Mouse (Mus musculus) CH12.LX (cell line): ENCODE data around the gene Htatip2. TPM values are rescaled to one million over a fixed set of nuclear protein-coding genes. Genes with fewer than 3 reads are reported as not detected.

Source experiments
- DNase-seq: peaks from one replicate; pipeline ENCODE4 v3.0.0-alpha.2; 2013; ENCODE audit errors: extremely low read depth
- H3K27ac ChIP-seq: 2 replicates; pipeline ENCODE4 v1.5.1; 2012; ENCODE audit warnings: low read depth, mild to moderate bottlenecking, control low read depth, moderate library complexity; ENCODE audit not compliant: insufficient read depth
- H3K27me3 ChIP-seq: replicated peaks from 2 replicates; pipeline ENCODE3; 2012; ENCODE audit warnings: inconsistent platforms
- H3K36me3 ChIP-seq, 2 experiments: replicated peaks in 1 of 2; 2 replicates each; pipeline versions ENCODE3 to v1.6.1; 2012; ENCODE audit warnings: inconsistent platforms in 1 of 2, low read length in 1 of 2, mild to moderate bottlenecking in 1 of 2, mixed read lengths in 1 of 2, moderate library complexity in 1 of 2; ENCODE audit not compliant: control insufficient read depth in 1 of 2, insufficient read depth in 1 of 2
- H3K4me1 ChIP-seq, 2 experiments: 2 replicates each; pipeline ENCODE4 v1.6.1; 2012; ENCODE audit warnings: inconsistent platforms in 1 of 2, moderate library complexity in 1 of 2; ENCODE audit not compliant: insufficient read depth in 2 of 2, control insufficient read depth in 1 of 2
- H3K4me2 ChIP-seq: 2 replicates; pipeline ENCODE4 v1.6.1; 2012; ENCODE audit warnings: low read depth, mild to moderate bottlenecking, control low read depth; ENCODE audit not compliant: poor library complexity, insufficient read depth, severe bottlenecking
- H3K4me3 ChIP-seq, 3 experiments: fragments of 150-350 bp in 1 of 3; sonication (generic) in 1 of 3; replicated peaks in 1 of 3; 2 replicates each; pipeline versions ENCODE3 to v1.5.1; 2011 to 2012; ENCODE audit warnings: low read depth in 2 of 3, low read length in 2 of 3, mild to moderate bottlenecking in 2 of 3, moderate library complexity in 2 of 3, control low read depth in 1 of 3, improper control_type of control experiment in 1 of 3, inconsistent platforms in 1 of 3, mixed read lengths in 1 of 3; ENCODE audit not compliant: poor library complexity in 1 of 3
- H3K79me2 ChIP-seq: replicated peaks from 2 replicates; pipeline ENCODE4 v1.6.1; 2012; ENCODE audit warnings: mild to moderate bottlenecking, moderate library complexity; ENCODE audit not compliant: control insufficient read depth, poor library complexity, insufficient read depth, severe bottlenecking; ENCODE audit errors: extremely low read depth
- H3K9ac ChIP-seq: 2 replicates; pipeline ENCODE4 v1.6.1; 2012; ENCODE audit warnings: low read depth, mild to moderate bottlenecking, control low read depth, moderate library complexity; ENCODE audit not compliant: insufficient read depth
- H3K9me3 ChIP-seq: replicated peaks from 2 replicates; pipeline ENCODE3; 2012; ENCODE audit warnings: low read length, inconsistent platforms, mixed read lengths
- BHLHE40 ChIP-seq: IDR thresholded peaks from 2 replicates; pipeline ENCODE4 v1.6.1; 2011; ENCODE audit warnings: mild to moderate bottlenecking, low read depth, low read length, improper control_type of control experiment
- CTCF ChIP-seq, 2 experiments: IDR thresholded peaks in 1 of 2; conservative IDR thresholded peaks in 1 of 2; 2 replicates each; pipeline ENCODE4 v1.5.1; 2011 to 2012; ENCODE audit warnings: low read depth in 2 of 2, low read length in 2 of 2, improper control_type of control experiment in 1 of 2, inconsistent platforms in 1 of 2, mild to moderate bottlenecking in 1 of 2, moderate library complexity in 1 of 2
- E2F4 ChIP-seq: IDR thresholded peaks from 2 replicates; pipeline ENCODE4 v1.6.1; 2011; ENCODE audit warnings: low read depth, low read length, improper control_type of control experiment; ENCODE audit not compliant: insufficient replicate concordance
- ELF1 ChIP-seq: IDR thresholded peaks from 2 replicates; pipeline ENCODE4 v1.6.1; 2014; ENCODE audit warnings: low read depth, mild to moderate bottlenecking, inconsistent platforms, low read length, improper control_type of control experiment
- GABPA ChIP-seq: IDR thresholded peaks from 2 replicates; pipeline ENCODE4 v1.6.1; 2012; ENCODE audit warnings: low read depth, low read length, improper control_type of control experiment, inconsistent platforms; ENCODE audit not compliant: insufficient replicate concordance
- HCFC1 ChIP-seq: IDR thresholded peaks from 2 replicates; pipeline ENCODE4 v1.6.1; 2012; ENCODE audit warnings: low read depth, mild to moderate bottlenecking, inconsistent platforms, low read length, improper control_type of control experiment
- IRF4 ChIP-seq: IDR thresholded peaks from 2 replicates; pipeline ENCODE4 v1.6.1; 2014; ENCODE audit warnings: low read depth, mild to moderate bottlenecking, inconsistent platforms, low read length, improper control_type of control experiment
- JUND ChIP-seq: conservative IDR thresholded peaks from 2 replicates; pipeline ENCODE4 v1.6.1; 2011; ENCODE audit warnings: low read depth, low read length, improper control_type of control experiment
- MAFK ChIP-seq: IDR thresholded peaks from 2 replicates; pipeline ENCODE4 v1.6.1; 2011; ENCODE audit warnings: low read length, improper control_type of control experiment; ENCODE audit not compliant: insufficient replicate concordance
- MAX ChIP-seq: IDR thresholded peaks from 2 replicates; pipeline ENCODE4 v1.6.1; 2011; ENCODE audit warnings: low read length, improper control_type of control experiment
- MAZ ChIP-seq: IDR thresholded peaks from 2 replicates; pipeline ENCODE4 v1.6.1; 2012; ENCODE audit warnings: low read depth, mild to moderate bottlenecking, inconsistent platforms, low read length, improper control_type of control experiment, moderate library complexity
- MEF2A ChIP-seq: IDR thresholded peaks from 2 replicates; pipeline ENCODE4 v1.6.1; 2014; ENCODE audit warnings: low read depth, mild to moderate bottlenecking, inconsistent platforms, low read length, improper control_type of control experiment, borderline replicate concordance
- MXI1 ChIP-seq: IDR thresholded peaks from 2 replicates; pipeline ENCODE4 v1.6.1; 2011; ENCODE audit warnings: mild to moderate bottlenecking, low read depth, low read length, improper control_type of control experiment
- NRF1 ChIP-seq: IDR thresholded peaks from 2 replicates; pipeline ENCODE4 v1.6.1; 2014; ENCODE audit warnings: low read depth, mild to moderate bottlenecking, inconsistent platforms, low read length, improper control_type of control experiment, moderate library complexity
- POLR2A ChIP-seq: IDR thresholded peaks from 2 replicates; pipeline ENCODE4 v1.6.1; 2011; ENCODE audit warnings: low read depth, mild to moderate bottlenecking, improper control_type of control experiment, low read length
- RAD21 ChIP-seq: IDR thresholded peaks from 2 replicates; pipeline ENCODE4 v1.6.1; 2011; ENCODE audit warnings: low read depth, mild to moderate bottlenecking, low read length, improper control_type of control experiment, moderate library complexity
- RCOR1 ChIP-seq: conservative IDR thresholded peaks from 2 replicates; pipeline ENCODE4 v1.6.1; 2012; ENCODE audit warnings: low read depth, mild to moderate bottlenecking, inconsistent platforms, low read length, improper control_type of control experiment
- SIN3A ChIP-seq: IDR thresholded peaks from 2 replicates; pipeline ENCODE4 v1.6.1; 2012; ENCODE audit warnings: low read length, improper control_type of control experiment, inconsistent platforms
- SMC3 ChIP-seq: IDR thresholded peaks from 2 replicates; pipeline ENCODE4 v1.6.1; 2011; ENCODE audit warnings: low read depth, low read length, improper control_type of control experiment
- TBP ChIP-seq: conservative IDR thresholded peaks from 2 replicates; pipeline ENCODE4 v1.6.1; 2011; ENCODE audit warnings: low read depth, low read length, improper control_type of control experiment
- UBTF ChIP-seq: IDR thresholded peaks from 2 replicates; pipeline ENCODE4 v1.6.1; 2012; ENCODE audit warnings: low read depth, mild to moderate bottlenecking, inconsistent platforms, low read length, improper control_type of control experiment, moderate library complexity
- USF1 ChIP-seq: IDR thresholded peaks from 2 replicates; pipeline ENCODE4 v1.6.1; 2014; ENCODE audit warnings: low read depth, mild to moderate bottlenecking, inconsistent platforms, low read length, improper control_type of control experiment
- USF2 ChIP-seq: conservative IDR thresholded peaks from 2 replicates; pipeline ENCODE4 v1.6.1; 2011; ENCODE audit warnings: low read depth, low read length, improper control_type of control experiment
- ZMIZ1 ChIP-seq: IDR thresholded peaks from 2 replicates; pipeline ENCODE4 v1.6.1; 2012; ENCODE audit warnings: low read depth, mild to moderate bottlenecking, inconsistent platforms, low read length, improper control_type of control experiment
- ZNF384 ChIP-seq: IDR thresholded peaks from 2 replicates; pipeline ENCODE4 v1.6.1; 2012; ENCODE audit warnings: low read depth, low read length, improper control_type of control experiment, inconsistent platforms
- dilution Hi-C: fragments of 300-500 bp; cut with MboI; formaldehyde crosslinking; loops from 2 replicates; pipeline ENCODE4 v1.14.3; 2020; ENCODE audit warnings: low sequenced_read_pairs; ENCODE audit not compliant: extremely low pct_unique_long_range_greater_than_20kb, extremely low pct_ligation_motif_present
- in situ Hi-C: fragments of 300-500 bp; cut with MboI; formaldehyde crosslinking; loops from 3 replicates; pipeline ENCODE4 v1.14.3; 2019; ENCODE audit warnings: low sequenced_read_pairs, low pct_ligation_motif_present, low pct_unique_long_range_greater_than_20kb, mixed read lengths
- polyA plus RNA-seq: library from polyadenylated mRNA; unstranded; fragments of >175 nt; gene quantifications from 2 replicates; pipeline ENCODE4 v1.2.1, GENCODE M21; 2012; ENCODE audit warnings: low read depth; ENCODE audit not compliant: insufficient read length
- total RNA-seq, 2 experiments: library from RNA; depleted of rRNA; stranded (reverse); fragments of 300-350 nt in 1 of 2; fragments of >200 nt in 1 of 2; gene quantifications; 2 replicates each; pipeline ENCODE4 v1.2.3; 2012 to 2014

The Htatip2 gene
- total and polyA plus RNA-seq, 3 experiments, result not detected

- Histone ChIP-seq H3K9ac (peak overlapping the region; percentile 48; the same call in 1 of the 2 replicates), H3K27ac (peak overlapping the region; percentile 75), H3K79me2 (no peaks in the 10 kb centered on the region), H3K4me3 (no peak overlapping the region), H3K9me3 (no peaks in the 10 kb centered on the region), H3K4me1 (peaks cover 7 to 21% of the 10 kb centered on the region in 2 experiments; a peak in 3 of 4 replicates), H3K36me3 (peaks cover 22 to 80% of the 10 kb centered on the region in 2 experiments), H3K27me3 (no peaks in the 10 kb centered on the region), H3K4me2 (no peak overlapping the region)
- dilution Hi-C loops, result no loop called here
- TF ChIP-seq IRF4 (no peak), MXI1 (no peak), ELF1 (no peak), JUND (no peak), SIN3A (no peak), TBP (no peak), NRF1 (no peak), ZMIZ1 (no peak), SMC3 (no peak), E2F4 (no peak), CTCF (conservative IDR thresholded peaks at IDR 0.05 in 1 of 2, IDR thresholded peaks at IDR 0.05 in 1 of 2; ENCODE audit: low read depth in 2 of 2, low read length in 2 of 2) (no peak), RCOR1 (no peak), MAFK (no peak), USF1 (no peak), USF2 (no peak), ZNF384 (no peak), MAX (no peak), MAZ (no peak), GABPA (no peak)
- no peak for DNase-seq
- in situ Hi-C loops, result no loop called here
Observed at GRCm38 (mm10) chr7:49821370-49821769, 62.5 kb downstream of the Htatip2 start.

- Histone ChIP-seq H3K36me3 (peaks cover 26 to 81% of the 10 kb centered on the region in 2 experiments), H3K27ac (peak overlapping the region; percentile 75), H3K4me1 (peaks cover 7 to 26% of the 10 kb centered on the region in 2 experiments; a peak in 3 of 4 replicates), H3K9me3 (no peaks in the 10 kb centered on the region), H3K79me2 (no peaks in the 10 kb centered on the region), H3K4me3 (no peak overlapping the region)
- peak; percentile 11 for DNase-seq
- dilution Hi-C loops, result no loop called here
- in situ Hi-C loops, result no loop called here
- no peak for TF ChIP-seq BHLHE40
- no peak for TF ChIP-seq ZNF384
- no peak for TF ChIP-seq HCFC1
- TF ChIP-seq POLR2A, result no peak
- TF ChIP-seq MEF2A, result peak; percentile 80; the same call in 1 of the 2 replicates
- no peak for TF ChIP-seq CTCF (conservative IDR thresholded peaks at IDR 0.05 in 1 of 2, IDR thresholded peaks at IDR 0.05 in 1 of 2; ENCODE audit: low read depth in 2 of 2, low read length in 2 of 2)
- no peak for TF ChIP-seq UBTF
- no peak for TF ChIP-seq RAD21
- TF ChIP-seq JUND, result no peak
- TF ChIP-seq, all 38 proteins: peak for 1
- Histone ChIP-seq H3K9ac (peak overlapping the region; percentile 48; the same call in 1 of the 2 replicates), H3K27me3 (no peaks in the 10 kb centered on the region), H3K4me2 (no peak overlapping the region)
Observed at GRCm38 (mm10) chr7:49822028-49822427, 63.1 kb downstream of the Htatip2 start.
